In genomic region chr4:59581314-59582185, GRCm38 (mm10) we compare ENCODE assay signal across 8 mouse cellular contexts. TPM values are rescaled to one million over a fixed set of nuclear protein-coding genes. Genes with fewer than 3 reads are reported as not detected.
DNase-seq lines count a peak whose midpoint lies in the region; ATAC-seq and TF ChIP-seq lines count a peak whose summit lies in the region.

TSS of gene Hsdl2 (plus strand) at chr4:59581563.

- peak within 1 kb of the TSS; percentile 80 for H3K9ac ChIP-seq in CH12.LX (ENCODE audit: insufficient read depth, low read depth)
- peak within 1 kb of the TSS; percentile 61 for H3K9ac ChIP-seq in forebrain, embryonic 11.5 days (ENCODE audit: low read length)
- peak within 1 kb of the TSS; percentile 82 for H3K9ac ChIP-seq in heart, embryonic 16.5 days (ENCODE audit: low read length)
- peak within 1 kb of the TSS; percentile 83 for H3K9ac ChIP-seq in liver, embryonic 15.5 days
- peak within 1 kb of the TSS; percentile 58 for H3K9ac ChIP-seq in neural tube, embryonic 12.5 days

- no peak for TF ChIP-seq RAD21 in CH12.LX (IDR thresholded peaks at IDR 0.05; ENCODE audit: low read depth, low read length)

- ATAC-seq in forebrain, embryonic 11.5 days (replicated peaks; ENCODE audit: low FRiP score): peak; percentile 97
- peak; percentile 96 for ATAC-seq in heart, embryonic 16.5 days (replicated peaks; ENCODE audit: extremely low read depth, insufficient read depth, low FRiP score)
- ATAC-seq in liver, embryonic 15.5 days (ENCODE audit: insufficient read depth): peak; percentile 96
- peak; percentile 94 for ATAC-seq in neural tube, embryonic 12.5 days (ENCODE audit: low FRiP score, low read depth)

- H3K27ac ChIP-seq in CH12.LX (ENCODE audit: insufficient read depth, low read depth): no peak within 1 kb of the TSS
- peak within 1 kb of the TSS; percentile 71; the same call in 1 of the 2 replicates for H3K27ac ChIP-seq in forebrain, embryonic 11.5 days (ENCODE audit: low read depth, low read length)
- peak within 1 kb of the TSS; percentile 95 for H3K27ac ChIP-seq in heart, embryonic 16.5 days (ENCODE audit: low read length)
- peak within 1 kb of the TSS; percentile 89 for H3K27ac ChIP-seq in liver, embryonic 15.5 days (replicated peaks)
- peak within 1 kb of the TSS; percentile 74 for H3K27ac ChIP-seq in neural tube, embryonic 12.5 days

- TF ChIP-seq CTCF in CH12.LX (conservative IDR thresholded peaks at IDR 0.05 in 1 of 2, IDR thresholded peaks at IDR 0.05 in 1 of 2; ENCODE audit: low read depth in 2 of 2, low read length in 2 of 2): no peak

- under 1% methylated on average over 61 of the region's 61 CpGs for WGBS in forebrain, embryonic 11.5 days
- WGBS in heart, embryonic 16.5 days: under 1% methylated on average over 61 of the region's 61 CpGs
- under 1% methylated on average over 61 of the region's 61 CpGs for WGBS in liver, embryonic 15.5 days (ENCODE audit: insufficient replicate concordance)
- WGBS in neural tube, embryonic 12.5 days: under 1% methylated on average over 61 of the region's 61 CpGs

- peak within 1 kb of the TSS; percentile 82 for H3K4me2 ChIP-seq in CH12.LX (ENCODE audit: insufficient read depth, low read depth, poor library complexity, severe bottlenecking)
- H3K4me2 ChIP-seq in forebrain, embryonic 11.5 days (ENCODE audit: low read depth, low read length, severe bottlenecking): peak within 1 kb of the TSS; percentile 88
- peak within 1 kb of the TSS; percentile 83 for H3K4me2 ChIP-seq in heart, embryonic 16.5 days (ENCODE audit: low read depth, low read length)
- H3K4me2 ChIP-seq in liver, embryonic 15.5 days: peak within 1 kb of the TSS; percentile 94
- peak within 1 kb of the TSS; percentile 64 for H3K4me2 ChIP-seq in neural tube, embryonic 12.5 days (replicated peaks)

- no peaks in the 10 kb centered on the region for H3K27me3 ChIP-seq in CH12.LX (replicated peaks)
- H3K27me3 ChIP-seq in forebrain, embryonic 11.5 days (ENCODE audit: control insufficient read depth, insufficient read depth, low read length): no peaks in the 10 kb centered on the region
- no peaks in the 10 kb centered on the region for H3K27me3 ChIP-seq in heart, embryonic 16.5 days (ENCODE audit: control insufficient read depth, insufficient read depth, low read length)
- H3K27me3 ChIP-seq in liver, embryonic 15.5 days: no peaks in the 10 kb centered on the region
- no peaks in the 10 kb centered on the region for H3K27me3 ChIP-seq in neural tube, embryonic 12.5 days (replicated peaks)

- dilution Hi-C loops in CH12.LX (cut with MboI; ENCODE audit: extremely low pct_ligation_motif_present, extremely low pct_unique_long_range_greater_than_20kb, low sequenced_read_pairs): no loop called here

- H3K9me3 ChIP-seq in CH12.LX (replicated peaks; ENCODE audit: low read length): no peaks in the 10 kb centered on the region
- H3K9me3 ChIP-seq in forebrain, embryonic 11.5 days (ENCODE audit: control insufficient read depth, low read length): no peaks in the 10 kb centered on the region
- H3K9me3 ChIP-seq in heart, embryonic 16.5 days (replicated peaks; ENCODE audit: control insufficient read depth, low read length): no peaks in the 10 kb centered on the region
- H3K9me3 ChIP-seq in liver, embryonic 15.5 days (replicated peaks): no peaks in the 10 kb centered on the region
- H3K9me3 ChIP-seq in neural tube, embryonic 12.5 days: no peaks in the 10 kb centered on the region

- H3K36me3 ChIP-seq in CH12.LX (replicated peaks in 1 of 2; ENCODE audit: control insufficient read depth in 1 of 2, insufficient read depth in 1 of 2, low read length in 1 of 2): no peaks in the 10 kb centered on the region
- H3K36me3 ChIP-seq in forebrain, embryonic 11.5 days (ENCODE audit: control insufficient read depth, insufficient read depth, low read length): no peaks in the 10 kb centered on the region
- H3K36me3 ChIP-seq in heart, embryonic 16.5 days (ENCODE audit: control insufficient read depth, insufficient read depth): no peaks in the 10 kb centered on the region
- no peaks in the 10 kb centered on the region for H3K36me3 ChIP-seq in liver, embryonic 15.5 days (replicated peaks)
- no peaks in the 10 kb centered on the region for H3K36me3 ChIP-seq in neural tube, embryonic 12.5 days

- peak; percentile 70 for TF ChIP-seq POLR2A in CH12.LX (IDR thresholded peaks at IDR 0.05; ENCODE audit: low read depth, low read length)

- peaks cover 0 to 9% of the 10 kb centered on the region in 2 experiments; a peak in 2 of 4 replicates for H3K4me1 ChIP-seq in CH12.LX (ENCODE audit: control insufficient read depth in 1 of 2, insufficient read depth in 2 of 2)
- 0 out of 2 replicates have a peak, but pooled peaks cover 2% of the 10 kb centered on the region for H3K4me1 ChIP-seq in forebrain, embryonic 11.5 days (replicated peaks; ENCODE audit: control insufficient read depth, insufficient read depth, low read length)
- H3K4me1 ChIP-seq in heart, embryonic 16.5 days (ENCODE audit: control insufficient read depth, insufficient read depth, low read length): peaks cover 17% of the 10 kb centered on the region; the same call in 1 of the 2 replicates
- H3K4me1 ChIP-seq in liver, embryonic 15.5 days (replicated peaks): peaks cover 26% of the 10 kb centered on the region
- peaks cover 7% of the 10 kb centered on the region; the same call in 1 of the 2 replicates for H3K4me1 ChIP-seq in neural tube, embryonic 12.5 days

- H3K4me3 ChIP-seq in CH12.LX (replicated peaks in 1 of 3; ENCODE audit: low read depth in 2 of 3, low read length in 2 of 3, poor library complexity in 1 of 3): peak within 1 kb of the TSS; percentile 74 to 80 (median 77)
- H3K4me3 ChIP-seq in forebrain, embryonic 11.5 days (ENCODE audit: low read depth, low read length): peak within 1 kb of the TSS; percentile 54
- peak within 1 kb of the TSS; percentile 64 for H3K4me3 ChIP-seq in heart, embryonic 16.5 days (ENCODE audit: low read length)
- H3K4me3 ChIP-seq in liver, embryonic 15.5 days (replicated peaks): peak within 1 kb of the TSS; percentile 83
- H3K4me3 ChIP-seq in neural tube, embryonic 12.5 days: peak within 1 kb of the TSS; percentile 72

- no peak for TF ChIP-seq EP300 in CH12.LX (IDR thresholded peaks at IDR 0.05; ENCODE audit: low read length)

- no peaks in the 10 kb centered on the region for H3K79me2 ChIP-seq in CH12.LX (replicated peaks; ENCODE audit: control insufficient read depth, extremely low read depth, insufficient read depth, poor library complexity, severe bottlenecking)

- in situ Hi-C loops in CH12.LX (cut with MboI; ENCODE audit: low pct_ligation_motif_present, low pct_unique_long_range_greater_than_20kb, low sequenced_read_pairs): no loop called here

- peak; percentile 99 for DNase-seq in CH12.LX (ENCODE audit: extremely low read depth)
- DNase-seq in c-Kit-positive CD71-positive TER-119-negative erythroid progenitor cells, embryonic 14.5 days (ENCODE audit: low read depth): peak; percentile 100
- peak; percentile 98 for DNase-seq in forebrain, embryonic 11.5 days (ENCODE audit: low spot score)
- DNase-seq in kidney, postnatal 36 days: peak; percentile 99 to 100
- DNase-seq in telencephalon, adult 2 months (ENCODE audit: low read depth, low spot score): peak; percentile 98

TF ChIP-seq in CH12.LX, 34 proteins besides CTCF, POLR2A, EP300 and RAD21:
- TF ChIP-seq ELF1 (IDR thresholded peaks at IDR 0.05; ENCODE audit: low read depth, low read length) (peak; percentile 83), NELFE (IDR thresholded peaks at IDR 0.05; ENCODE audit: low read depth, low read length) (peak; percentile 55; the same call in 1 of the 2 replicates), NRF1 (IDR thresholded peaks at IDR 0.05; ENCODE audit: low read depth, low read length) (peak; percentile 95), MAZ (IDR thresholded peaks at IDR 0.05; ENCODE audit: low read depth, low read length) (peak; percentile 49; the same call in 1 of the 2 replicates), IRF4 (IDR thresholded peaks at IDR 0.05; ENCODE audit: low read depth, low read length) (peak; percentile 40; the same call in 1 of the 2 replicates), TCF12 (IDR thresholded peaks at IDR 0.05; ENCODE audit: low read depth, low read length) (peak; percentile 68), HCFC1 (IDR thresholded peaks at IDR 0.05; ENCODE audit: low read depth, low read length) (peak; percentile 49), ZKSCAN1 (IDR thresholded peaks at IDR 0.05; ENCODE audit: borderline replicate concordance, low read depth, low read length) (no peak), SIN3A (IDR thresholded peaks at IDR 0.05; ENCODE audit: low read length) (peak; percentile 49), TBP (conservative IDR thresholded peaks at IDR 0.05; ENCODE audit: low read depth, low read length) (peak; percentile 17; the same call in 1 of the 2 replicates), ZC3H11A (IDR thresholded peaks at IDR 0.05; ENCODE audit: low read depth, low read length) (no peak)
TF ChIP-seq in CH12.LX: peak in this region for 9.

RNA-seq across cellular contexts. Expression of gene Hsdl2, which starts in this region (rescaled TPM):
- total RNA-seq in CH12.LX (2012; rRNA removed): 6.8 and 7.0 TPM in 2 replicates
- 9.7 and 11.1 TPM in 2 replicates for total RNA-seq in CH12.LX (2014; rRNA removed)
- polyA plus RNA-seq in CH12.LX (2012; ENCODE audit: insufficient read length, low read depth): 9.3 and 10.4 TPM in 2 replicates
- 27.7 and 28.1 TPM in 2 replicates for polyA plus RNA-seq in forebrain, embryonic 11.5 days (2014; fragmentation: Nextera tagmentation; extraction: Ambion mirVana)
- 80.2 and 88.0 TPM in 2 replicates for polyA plus RNA-seq in heart, embryonic 16.5 days (2015; fragmentation: Nextera tagmentation; extraction: Ambion mirVana)
- 19.2 and 19.6 TPM in 2 replicates for polyA plus RNA-seq in liver, embryonic 15.5 days (2015; fragmentation: Nextera tagmentation; extraction: Ambion mirVana)
- 43.2 and 45.4 TPM in 2 replicates for polyA plus RNA-seq in neural tube, embryonic 12.5 days (2016; fragmentation: Nextera tagmentation; extraction: Ambion mirVana)
